Comparison of ENCODE assay signal across 8 mouse cellular contexts in genomic region chr10:127509051-127509836, GRCm38 (mm10). TPM values are rescaled to one million over a fixed set of nuclear protein-coding genes. Genes with fewer than 3 reads are reported as not detected.
DNase-seq lines count a peak whose midpoint lies in the region; ATAC-seq lines count a peak whose summit lies in the region.

No protein-coding gene starts in this region.

- intact Hi-C loops in gastrocnemius, postnatal 14 days (cut with DNase I; ENCODE audit: low total_unique reads) = no loop called here

- peak; percentile 33 for ATAC-seq in common myeloid progenitor, adult 5-6 weeks (replicated peaks; ENCODE audit: low read depth, poor library complexity, severe bottlenecking)
- peak; percentile 29 for ATAC-seq in inflammation-experienced regulatory T-cells, adult 6 months
- ATAC-seq in megakaryocyte progenitor cell, adult 5-6 weeks (replicated peaks; ENCODE audit: poor library complexity) = peak; percentile 40

- DNase-seq in adipocyte (ENCODE audit: low spot score) = peak; percentile 35
- peak; percentile 82 for DNase-seq in gastrocnemius, postnatal 14 days
- DNase-seq in left cerebral cortex, adult 9 months (ENCODE audit: low spot score in 2 of 2) = peak; percentile 53 to 83
- DNase-seq in right cerebral cortex, postnatal 10 days (ENCODE audit: low spot score in 2 of 2) = peak; percentile 92
- DNase-seq in urinary bladder, postnatal 25 days (ENCODE audit: low spot score) = peak; percentile 87

RNA-seq across cellular contexts. Expression of gene Ndufa4l2, which starts 5.5 kb away (rescaled TPM):
- not detected in 2 replicates for total RNA-seq in common myeloid progenitor, adult 5-6 weeks (2017)
- 10 to 100 TPM; 23.3 to 25.3 TPM for total RNA-seq in gastrocnemius, postnatal 14 days (2021)
- not detected for polyA plus RNA-seq in inflammation-experienced regulatory T-cells, adult 6 months (2017; shearing (Covaris generic))
- not detected in 2 replicates for total RNA-seq in megakaryocyte progenitor cell, adult 5-6 weeks (2015)
- not detected in 2 replicates for total RNA-seq in megakaryocyte progenitor cell, adult 5-6 weeks (2017)

RNA-seq across cellular contexts. Expression of gene Stac3, which starts 7.8 kb away (rescaled TPM):
- not detected in 2 replicates for total RNA-seq in common myeloid progenitor, adult 5-6 weeks (2017)
- total RNA-seq in gastrocnemius, postnatal 14 days (2021) = 100 to 1,000 TPM; 315 to 336 TPM
- under 1 TPM in 1 of 3 experiments, not detected in 2; 0.35 TPM for polyA plus RNA-seq in inflammation-experienced regulatory T-cells, adult 6 months (2017; shearing (Covaris generic))
- 0.20 and 0.25 TPM in 2 replicates for total RNA-seq in megakaryocyte progenitor cell, adult 5-6 weeks (2015)
- total RNA-seq in megakaryocyte progenitor cell, adult 5-6 weeks (2017) = 1.1 TPM in 1 of 2 replicates, not detected in the other

RNA-seq across cellular contexts. Expression of gene Shmt2, which starts 13.0 kb away (rescaled TPM):
- 115 and 119 TPM in 2 replicates for total RNA-seq in common myeloid progenitor, adult 5-6 weeks (2017)
- total RNA-seq in gastrocnemius, postnatal 14 days (2021) = 10 to 100 TPM; 29.4 to 33.1 TPM
- polyA plus RNA-seq in inflammation-experienced regulatory T-cells, adult 6 months (2017; shearing (Covaris generic)) = 10 to 100 TPM; 38.2 to 43.2 (median 42.9) TPM
- 91.3 and 92.6 TPM in 2 replicates for total RNA-seq in megakaryocyte progenitor cell, adult 5-6 weeks (2015)
- total RNA-seq in megakaryocyte progenitor cell, adult 5-6 weeks (2017) = 95.8 and 100 TPM in 2 replicates

RNA-seq across cellular contexts. Expression of gene Nxph4, which starts 25.1 kb away (rescaled TPM):
- total RNA-seq in common myeloid progenitor, adult 5-6 weeks (2017) = not detected in 2 replicates
- total RNA-seq in gastrocnemius, postnatal 14 days (2021) = 1 to 10 TPM; 1.3 to 1.5 TPM
- not detected for polyA plus RNA-seq in inflammation-experienced regulatory T-cells, adult 6 months (2017; shearing (Covaris generic))
- not detected in 2 replicates for total RNA-seq in megakaryocyte progenitor cell, adult 5-6 weeks (2015)
- not detected in 2 replicates for total RNA-seq in megakaryocyte progenitor cell, adult 5-6 weeks (2017)

Comparison
In these comparisons a context has a peak if more than half of its experiments do, and no peak if none do; other contexts are left out.
1. Peak in every context shown above with its lines: DNase-seq and ATAC-seq.
2. DNase-seq: peak in every context shown above with its lines; median percentile 92 in right cerebral cortex, postnatal 10 days; 87 in urinary bladder, postnatal 25 days; 82 in gastrocnemius, postnatal 14 days; 68 in left cerebral cortex, adult 9 months; 35 in adipocyte.
3. RNA of gene Ndufa4l2, which starts 5.5 kb away (total RNA-seq): 23.3 to 25.3 TPM in gastrocnemius, postnatal 14 days; not detected in common myeloid progenitor, adult 5-6 weeks and not detected in megakaryocyte progenitor cell, adult 5-6 weeks; every median in the first group is over 10 times any median in the second.
4. RNA of gene Stac3, which starts 7.8 kb away (total RNA-seq): 315 to 336 TPM in gastrocnemius, postnatal 14 days; 0.20 to 1.1 TPM in megakaryocyte progenitor cell, adult 5-6 weeks and not detected in common myeloid progenitor, adult 5-6 weeks; every median in the first group is over 100 times any median in the second.